In the genomic region with DNA sequence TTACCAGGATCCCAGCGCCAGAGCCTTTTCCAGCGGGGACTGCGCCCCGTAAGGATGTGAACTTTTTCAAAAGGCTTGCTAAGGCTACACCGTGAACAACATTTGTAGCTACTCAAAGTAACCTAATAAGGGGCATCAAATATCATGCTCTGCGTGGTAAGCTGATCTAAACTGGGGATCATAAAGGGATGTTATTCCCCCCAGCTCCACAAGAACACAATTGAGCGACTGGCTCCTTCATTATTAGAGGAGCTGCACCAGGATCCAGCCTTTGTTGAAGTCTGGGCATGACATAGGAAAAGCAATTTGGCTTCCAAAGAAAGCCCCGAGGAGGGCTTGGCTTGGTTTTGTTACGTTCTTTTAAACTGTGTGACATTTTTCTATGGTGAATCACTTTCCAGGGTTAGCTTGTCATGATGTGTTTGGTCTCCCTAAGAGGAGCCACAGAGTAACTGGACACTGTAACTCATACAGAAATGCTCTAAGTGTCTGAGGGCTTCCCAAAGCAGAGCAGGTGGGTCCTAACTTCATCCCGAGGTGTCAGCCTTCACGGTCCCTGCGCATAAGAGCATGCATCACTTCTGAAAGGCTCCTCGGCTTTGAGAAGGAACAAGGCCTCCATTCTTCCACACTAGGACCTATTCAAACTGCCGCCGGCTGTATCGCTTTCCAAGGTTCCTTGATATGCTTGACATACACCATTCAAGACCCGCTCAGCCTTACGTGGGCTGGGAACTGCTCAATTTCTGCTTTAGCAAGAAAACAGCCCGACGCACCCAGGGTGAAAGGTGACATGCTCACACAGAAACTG, we compare ENCODE assay signal across 9 mouse cellular contexts. TPM values are rescaled to one million over a fixed set of nuclear protein-coding genes. Genes with fewer than 3 reads are reported as not detected.
DNase-seq lines count a peak whose midpoint lies in the region; ATAC-seq lines count a peak whose summit lies in the region.
"Had no signal": no experiment of that assay in that cellular context is flagged by ENCODE, and none has a peak within 500 bp of the region (broad histone marks: within the 10 kb centered on the region; RNA-seq: fewer than 3 reads in every experiment).

No protein-coding gene starts in this region.

- intact Hi-C loops in heart, postnatal 14 days (cut with DNase I) = no loop called here

- no peaks in the 10 kb centered on the region for H3K4me1 ChIP-seq in hindbrain, embryonic 11.5 days (replicated peaks; ENCODE audit: control insufficient read depth, insufficient read depth, low read length)
- peaks cover 8% of the 10 kb centered on the region for H3K4me1 ChIP-seq in midbrain, embryonic 11.5 days (ENCODE audit: control insufficient read depth, insufficient read depth, low read length)
- H3K4me1 ChIP-seq: liver, embryonic 15.5 days had no signal

- H3K27me3 ChIP-seq in hindbrain, embryonic 11.5 days (ENCODE audit: control insufficient read depth, insufficient read depth, low read length) = no peaks in the 10 kb centered on the region
- H3K27me3 ChIP-seq in midbrain, embryonic 11.5 days (ENCODE audit: control insufficient read depth, insufficient read depth, low read length) = no peaks in the 10 kb centered on the region
- H3K27me3 ChIP-seq: liver, embryonic 15.5 days had no signal

- no peaks in the 10 kb centered on the region for H3K36me3 ChIP-seq in hindbrain, embryonic 11.5 days (ENCODE audit: control insufficient read depth, insufficient read depth, low read length)
- no peaks in the 10 kb centered on the region for H3K36me3 ChIP-seq in midbrain, embryonic 11.5 days (ENCODE audit: control insufficient read depth, insufficient read depth, low read length)
- H3K36me3 ChIP-seq: liver, embryonic 15.5 days had no signal

- peak; percentile 92 for DNase-seq in Muller cell, postnatal 12 days (ENCODE audit: inconsistent ontology term)
- DNase-seq in embryo, embryonic 10 days (ENCODE audit: low spot score) = peak; percentile 59
- DNase-seq in hindbrain, embryonic 11.5 days (ENCODE audit: low spot score) = peak; percentile 60
- DNase-seq in midbrain, embryonic 11.5 days (ENCODE audit: low spot score, missing footprints) = peak; percentile 92
- no peak for DNase-seq in cerebellum, adult 9-10 months
- DNase-seq in MN1 (ENCODE audit: low spot score) = no peak
- no peak for DNase-seq in retina, postnatal 1 day
- no peak for DNase-seq in heart, postnatal 14 days

- 39% methylated on average over 20 of the region's 20 CpGs for WGBS in hindbrain, embryonic 11.5 days
- 37% methylated on average over 20 of the region's 20 CpGs for WGBS in midbrain, embryonic 11.5 days

- H3K9me3 ChIP-seq in hindbrain, embryonic 11.5 days (ENCODE audit: control insufficient read depth, low read length) = no peaks in the 10 kb centered on the region
- no peaks in the 10 kb centered on the region for H3K9me3 ChIP-seq in midbrain, embryonic 11.5 days (ENCODE audit: control insufficient read depth, low read length)
- H3K9me3 ChIP-seq: liver, embryonic 15.5 days had no signal

- H3K4me2 ChIP-seq in hindbrain, embryonic 11.5 days (replicated peaks; ENCODE audit: low read depth, low read length) = no peak overlapping the region
- H3K4me2 ChIP-seq in midbrain, embryonic 11.5 days = 0 out of 2 replicates have a peak overlapping the region, but pooled peaks have one; percentile 11
- H3K4me2 ChIP-seq: liver, embryonic 15.5 days had no signal

- H3K9ac ChIP-seq in hindbrain, embryonic 11.5 days (ENCODE audit: low read depth, low read length) = no peak overlapping the region
- H3K9ac ChIP-seq in midbrain, embryonic 11.5 days (ENCODE audit: low read length) = no peak overlapping the region
- H3K9ac ChIP-seq: liver, embryonic 15.5 days had no signal

- peak; percentile 86 for ATAC-seq in hindbrain, embryonic 11.5 days (ENCODE audit: low FRiP score)
- ATAC-seq in midbrain, embryonic 11.5 days (ENCODE audit: low FRiP score) = peak; percentile 82

- H3K27ac ChIP-seq in hindbrain, embryonic 11.5 days (ENCODE audit: low read depth, low read length) = peak overlapping the region; percentile 4
- peak overlapping the region; percentile 76 for H3K27ac ChIP-seq in midbrain, embryonic 11.5 days (ENCODE audit: low read depth, low read length)
- H3K27ac ChIP-seq: liver, embryonic 15.5 days had no signal

- no peak overlapping the region for H3K4me3 ChIP-seq in hindbrain, embryonic 11.5 days (ENCODE audit: low read depth, low read length)
- no peak overlapping the region for H3K4me3 ChIP-seq in midbrain, embryonic 11.5 days (ENCODE audit: low read depth, low read length)
- H3K4me3 ChIP-seq: liver, embryonic 15.5 days had no signal

RNA-seq across cellular contexts. Expression of gene Pls1, which starts 31.2 kb away (rescaled TPM):
- polyA plus RNA-seq in hindbrain, embryonic 11.5 days (2014; fragmentation: Nextera tagmentation; extraction: Ambion mirVana) = 7.1 and 8.3 TPM in 2 replicates
- polyA plus RNA-seq in midbrain, embryonic 11.5 days (2014; fragmentation: Nextera tagmentation; extraction: Ambion mirVana) = 4.4 and 7.5 TPM in 2 replicates
- under 1 TPM in 1 of 2 experiments, not detected in 1; 0.36 TPM for total RNA-seq in heart, postnatal 14 days (2021)

RNA-seq across cellular contexts. Expression of gene Atr, which starts 43.5 kb away (rescaled TPM):
- polyA plus RNA-seq in hindbrain, embryonic 11.5 days (2014; fragmentation: Nextera tagmentation; extraction: Ambion mirVana) = 21.9 and 22.0 TPM in 2 replicates
- polyA plus RNA-seq in midbrain, embryonic 11.5 days (2014; fragmentation: Nextera tagmentation; extraction: Ambion mirVana) = 18.3 and 19.3 TPM in 2 replicates
- total RNA-seq in heart, postnatal 14 days (2021) = 1 to 10 TPM; 7.3 to 7.7 TPM

Comparison
In these comparisons a context has a peak if more than half of its experiments do, and no peak if none do; other contexts are left out.
1. DNase-seq: peak in Muller cell, postnatal 12 days (single experiment), embryo, embryonic 10 days (single experiment), hindbrain, embryonic 11.5 days (single experiment) and midbrain, embryonic 11.5 days (single experiment); none in cerebellum, adult 9-10 months (single experiment), MN1 (single experiment), retina, postnatal 1 day (single experiment) and heart, postnatal 14 days (0 of 2).